Mouse (Mus musculus): ENCODE measurements around the gene Masp2. TPM values are rescaled to one million over a fixed set of nuclear protein-coding genes. Genes with fewer than 3 reads are reported as not detected.

Masp2 gene
- polyA plus RNA-seq, 1 experiment from 2014 or later, result 0.14 TPM

GRCm38 (mm10) chr4:148586648-148587047, 15.7 kb upstream of the Masp2 start:
- Histone ChIP-seq H3K4me2 (no peak overlapping the region), H3K4me3 (no peak overlapping the region), H3K9me3 (replicated peaks) (no peaks in the 10 kb centered on the region), H3K36me3 (peaks cover 19% of the 10 kb centered on the region), H3K27ac (ENCODE audit: poor library complexity, severe bottlenecking) (no peak overlapping the region), H3K27me3 (replicated peaks) (no peaks in the 10 kb centered on the region), H3K4me1 (replicated peaks) (peaks cover 16% of the 10 kb centered on the region; the same call in 1 of the 2 replicates), H3K9ac (no peak overlapping the region)
- 67% methylated on average over 9 of the region's 9 CpGs for WGBS
- no peak for ATAC-seq (ENCODE audit: insufficient number of reproducible peaks, low FRiP score)

- 62% methylated on average over 9 of the region's 9 CpGs for WGBS
Observed at GRCm38 (mm10) chr4:148588793-148589192, 13.6 kb upstream of the Masp2 start.

GRCm38 (mm10) chr4:148589565-148589964, 12.8 kb upstream of the Masp2 start:
- ATAC-seq (ENCODE audit: insufficient number of reproducible peaks, low FRiP score), result no peak

More at GRCm38 (mm10) chr4:148588793-148589192, 13.6 kb upstream of the Masp2 start:
- no peak overlapping the region for H3K4me3 ChIP-seq
- H3K36me3 ChIP-seq, result peaks cover 11% of the 10 kb centered on the region
- no peak for ATAC-seq (ENCODE audit: insufficient number of reproducible peaks, low FRiP score)
- no peak overlapping the region for H3K27ac ChIP-seq (ENCODE audit: poor library complexity, severe bottlenecking)
- peaks cover 27% of the 10 kb centered on the region for H3K4me1 ChIP-seq (replicated peaks)
- H3K27me3 ChIP-seq (replicated peaks), result no peaks in the 10 kb centered on the region
- H3K9ac ChIP-seq, result no peak overlapping the region
- H3K4me2 ChIP-seq, result no peak overlapping the region
- no peaks in the 10 kb centered on the region for H3K9me3 ChIP-seq (replicated peaks)

GRCm38 (mm10) chr4:148590421-148591170, 11.8 kb upstream of the Masp2 start:
- H3K9ac ChIP-seq, result peak overlapping the region; percentile 68
- H3K4me1 ChIP-seq (replicated peaks), result peaks cover 23% of the 10 kb centered on the region
- no peaks in the 10 kb centered on the region for H3K27me3 ChIP-seq (replicated peaks)
- WGBS, result 6% methylated on average over 18 of the region's 18 CpGs
- no peaks in the 10 kb centered on the region for H3K9me3 ChIP-seq (replicated peaks)
- H3K4me3 ChIP-seq, result peak overlapping the region; percentile 95
- no peak for ATAC-seq (ENCODE audit: insufficient number of reproducible peaks, low FRiP score)
- peak overlapping the region; percentile 70 for H3K27ac ChIP-seq (ENCODE audit: poor library complexity, severe bottlenecking)
- H3K4me2 ChIP-seq, result peak overlapping the region; percentile 94
- H3K36me3 ChIP-seq, result peaks cover 29% of the 10 kb centered on the region

More at GRCm38 (mm10) chr4:148589565-148589964, 12.8 kb upstream of the Masp2 start:
- Histone ChIP-seq H3K27ac (ENCODE audit: poor library complexity, severe bottlenecking) (no peak overlapping the region), H3K9me3 (replicated peaks) (no peaks in the 10 kb centered on the region), H3K4me1 (replicated peaks) (peaks cover 27% of the 10 kb centered on the region), H3K9ac (no peak overlapping the region), H3K4me3 (no peak overlapping the region), H3K36me3 (peaks cover 19% of the 10 kb centered on the region), H3K27me3 (replicated peaks) (no peaks in the 10 kb centered on the region), H3K4me2 (no peak overlapping the region)
- 71% methylated on average over 6 of the region's 8 CpGs for WGBS

- no peaks in the 10 kb centered on the region for H3K27me3 ChIP-seq (replicated peaks)
- H3K36me3 ChIP-seq, result peaks cover 35% of the 10 kb centered on the region
- peak within 1 kb of the TSS; percentile 70 for H3K27ac ChIP-seq (ENCODE audit: poor library complexity, severe bottlenecking)
- peak within 1 kb of the TSS; percentile 95 for H3K4me3 ChIP-seq
- ATAC-seq (ENCODE audit: insufficient number of reproducible peaks, low FRiP score), result peak; percentile 99
- peak within 1 kb of the TSS; percentile 88 for H3K9ac ChIP-seq
- peak within 1 kb of the TSS; percentile 94 for H3K4me2 ChIP-seq
- under 1% methylated on average over 50 of the region's 50 CpGs for WGBS
- H3K4me1 ChIP-seq (replicated peaks), result peaks cover 23% of the 10 kb centered on the region
- no peaks in the 10 kb centered on the region for H3K9me3 ChIP-seq (replicated peaks)
Observed at GRCm38 (mm10) chr4:148591171-148591630, 11.2 kb upstream of the Masp2 start, which contains the start of gene Srm. Srm (plus strand) TSS chr4:148591503.

GRCm38 (mm10) chr4:148591637-148592380, 10.5 kb upstream of the Masp2 start:
- Histone ChIP-seq H3K4me1 (replicated peaks) (peaks cover 23% of the 10 kb centered on the region), H3K27me3 (replicated peaks) (no peaks in the 10 kb centered on the region), H3K9ac (peak overlapping the region; percentile 88), H3K4me2 (peak overlapping the region; percentile 94), H3K4me3 (peak overlapping the region; percentile 95), H3K9me3 (replicated peaks) (no peaks in the 10 kb centered on the region), H3K36me3 (peaks cover 40% of the 10 kb centered on the region), H3K27ac (ENCODE audit: poor library complexity, severe bottlenecking) (peak overlapping the region; percentile 43; the same call in 1 of the 2 replicates)
- WGBS, result under 1% methylated on average over 53 of the region's 53 CpGs
- ATAC-seq (ENCODE audit: insufficient number of reproducible peaks, low FRiP score), result peak; percentile 49

GRCm38 (mm10) chr4:148593996-148594395, 8.4 kb upstream of the Masp2 start:
- WGBS, result 93% methylated on average over 11 of the region's 11 CpGs
- Histone ChIP-seq H3K27me3 (replicated peaks) (no peaks in the 10 kb centered on the region), H3K9me3 (replicated peaks) (0 out of 2 replicates have a peak, but pooled peaks cover 4% of the 10 kb centered on the region), H3K4me1 (replicated peaks) (peaks cover 19% of the 10 kb centered on the region), H3K4me2 (no peak overlapping the region), H3K36me3 (peaks cover 60% of the 10 kb centered on the region), H3K27ac (ENCODE audit: poor library complexity, severe bottlenecking) (no peak overlapping the region), H3K4me3 (no peak overlapping the region), H3K9ac (no peak overlapping the region)
- no peak for ATAC-seq (ENCODE audit: insufficient number of reproducible peaks, low FRiP score)

GRCm38 (mm10) chr4:148595916-148596315, 6.4 kb upstream of the Masp2 start:
- Histone ChIP-seq H3K36me3 (peaks cover 65% of the 10 kb centered on the region), H3K27me3 (replicated peaks) (no peaks in the 10 kb centered on the region), H3K9me3 (replicated peaks) (0 out of 2 replicates have a peak, but pooled peaks cover 7% of the 10 kb centered on the region), H3K9ac (no peak overlapping the region), H3K4me1 (replicated peaks) (peaks cover 14% of the 10 kb centered on the region), H3K4me3 (no peak overlapping the region), H3K4me2 (no peak overlapping the region), H3K27ac (ENCODE audit: poor library complexity, severe bottlenecking) (no peak overlapping the region)
- WGBS, result 85% methylated on average over 6 of the region's 6 CpGs
- ATAC-seq (ENCODE audit: insufficient number of reproducible peaks, low FRiP score), result no peak

GRCm38 (mm10) chr4:148596731-148597130, 5.6 kb upstream of the Masp2 start:
- H3K4me2 ChIP-seq, result no peak overlapping the region
- H3K4me1 ChIP-seq (replicated peaks), result peaks cover 14% of the 10 kb centered on the region
- WGBS, result 91% methylated on average over 3 of the region's 3 CpGs
- no peak overlapping the region for H3K9ac ChIP-seq
- H3K4me3 ChIP-seq, result no peak overlapping the region
- 0 out of 2 replicates have a peak, but pooled peaks cover 7% of the 10 kb centered on the region for H3K9me3 ChIP-seq (replicated peaks)
- H3K27ac ChIP-seq (ENCODE audit: poor library complexity, severe bottlenecking), result no peak overlapping the region
- no peak for ATAC-seq (ENCODE audit: insufficient number of reproducible peaks, low FRiP score)
- H3K27me3 ChIP-seq (replicated peaks), result no peaks in the 10 kb centered on the region
- peaks cover 65% of the 10 kb centered on the region for H3K36me3 ChIP-seq

GRCm38 (mm10) chr4:148598826-148599225, 3.5 kb upstream of the Masp2 start:
- 90% methylated on average over 12 of the region's 12 CpGs for WGBS
- no peak overlapping the region for H3K4me3 ChIP-seq
- H3K9me3 ChIP-seq (replicated peaks), result 0 out of 2 replicates have a peak, but pooled peaks cover 7% of the 10 kb centered on the region
- no peak for ATAC-seq (ENCODE audit: insufficient number of reproducible peaks, low FRiP score)
- no peak overlapping the region for H3K9ac ChIP-seq
- H3K36me3 ChIP-seq, result peaks cover 54% of the 10 kb centered on the region
- H3K4me1 ChIP-seq (replicated peaks), result no peaks in the 10 kb centered on the region
- H3K27ac ChIP-seq (ENCODE audit: poor library complexity, severe bottlenecking), result no peak overlapping the region
- no peaks in the 10 kb centered on the region for H3K27me3 ChIP-seq (replicated peaks)
- no peak overlapping the region for H3K4me2 ChIP-seq

- no peak overlapping the region for H3K9ac ChIP-seq
- WGBS, result 83% methylated on average over 4 of the region's 4 CpGs
- peaks cover 39% of the 10 kb centered on the region for H3K36me3 ChIP-seq
- H3K4me1 ChIP-seq (replicated peaks), result no peaks in the 10 kb centered on the region
- no peak for ATAC-seq (ENCODE audit: insufficient number of reproducible peaks, low FRiP score)
- H3K27ac ChIP-seq (ENCODE audit: poor library complexity, severe bottlenecking), result no peak overlapping the region
- H3K4me2 ChIP-seq, result no peak overlapping the region
- H3K27me3 ChIP-seq (replicated peaks), result no peaks in the 10 kb centered on the region
- no peak overlapping the region for H3K4me3 ChIP-seq
- 0 out of 2 replicates have a peak, but pooled peaks cover 7% of the 10 kb centered on the region for H3K9me3 ChIP-seq (replicated peaks)
Observed at GRCm38 (mm10) chr4:148600316-148600715, 2.0 kb upstream of the Masp2 start.
